Mouse (Mus musculus) liver, embryonic 14.5 days (tissue): ENCODE measurements around the gene Lrmda.

Source experiments
- CTCF ChIP-seq: IDR thresholded peaks from 2 replicates; pipeline ENCODE4 v1.5.1; 2016; ENCODE audit warnings: antibody characterized with exemption, low read depth, control low read depth
- EP300 ChIP-seq: IDR thresholded peaks from 2 replicates; pipeline ENCODE4 v1.6.1; 2016; ENCODE audit warnings: antibody characterized with exemption, low read depth

GRCm38 (mm10) chr14:22578224-22578623 lies 558.7 kb downstream of the Lrmda start:
- TF ChIP-seq CTCF = peak; percentile 95
- TF ChIP-seq EP300 = no peak
